Mouse (Mus musculus) myocyte (in vitro differentiated cells): ENCODE results near the gene G6pc3.

Source experiments
- CEBPB ChIP-seq: IDR thresholded peaks from 2 replicates; pipeline ENCODE4 v1.6.1; 2011; ENCODE audit warnings: mild to moderate bottlenecking, moderate library complexity; ENCODE audit not compliant: poor library complexity, insufficient read depth, severe bottlenecking
- MAX ChIP-seq: IDR thresholded peaks from one replicate; pipeline ENCODE4 v1.6.1; 2011; ENCODE audit warnings: low read depth, mild to moderate bottlenecking, control low read depth
- MYOG ChIP-seq, 3 experiments: IDR thresholded peaks; one replicate each; pipeline ENCODE4 v1.6.1; 2011; ENCODE audit warnings: control low read depth in 2 of 3, low read depth in 2 of 3, mild to moderate bottlenecking in 2 of 3; ENCODE audit not compliant: insufficient read length in 2 of 3, control insufficient read depth in 1 of 3, insufficient read depth in 1 of 3
- POLR2A ChIP-seq: IDR thresholded peaks from one replicate; pipeline ENCODE4 v1.6.1; 2011; ENCODE audit warnings: low read depth, mild to moderate bottlenecking, control low read depth, moderate library complexity; ENCODE audit not compliant: insufficient read length

DNA sequence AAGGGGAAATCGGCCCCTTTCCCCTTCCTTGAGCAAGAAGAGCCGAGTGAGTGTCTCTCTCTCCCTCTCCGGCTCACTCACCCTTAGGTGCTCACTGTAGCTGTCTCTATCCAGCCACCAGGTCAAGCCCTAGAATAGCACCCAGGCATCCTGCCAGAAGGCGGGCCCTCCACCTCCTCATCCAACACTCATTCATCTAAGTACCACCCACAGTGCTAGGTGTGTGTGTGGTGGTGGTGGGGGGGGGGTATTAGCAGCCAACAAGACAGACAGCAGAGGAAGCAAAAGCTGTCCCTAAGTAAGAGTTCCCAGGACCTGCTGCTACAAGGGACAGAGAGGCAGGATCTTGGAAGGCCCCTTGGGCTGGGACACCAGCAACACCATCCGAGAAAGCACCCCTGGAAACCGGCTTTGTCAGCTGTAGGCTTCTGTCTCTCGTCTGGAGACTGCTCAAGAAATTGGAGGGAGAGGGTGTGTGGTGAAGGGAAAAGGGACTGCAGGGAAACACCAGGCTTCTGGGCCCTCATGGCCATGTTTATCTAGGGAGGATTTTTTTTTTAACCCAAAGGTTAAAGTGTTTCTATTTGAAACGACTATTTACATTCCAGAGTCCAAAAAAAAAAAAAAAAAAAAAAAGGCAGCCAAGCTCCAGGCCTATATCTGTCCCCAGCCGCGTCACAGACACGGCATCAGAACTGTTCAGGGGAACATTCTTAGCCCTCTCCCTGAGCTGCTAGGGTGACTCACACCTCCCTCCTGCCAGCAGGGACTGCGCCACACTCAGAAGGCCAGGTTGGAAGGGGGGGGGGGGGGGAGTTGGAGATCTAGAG is 26.9 kb downstream of the G6pc3 start:
- TF ChIP-seq MAX (no peak), POLR2A (no peak), CEBPB (no peak), MYOG (IDR thresholded peaks at IDR 0.05; ENCODE audit: control insufficient read depth in 1 of 3, insufficient read depth in 1 of 3, insufficient read length in 2 of 3, low read depth in 2 of 3) (no peak)
